Mouse (Mus musculus) neural tube, embryonic 12.5 days (tissue): ENCODE measurements at regions not wholly inside any gene's neighbourhood (a gene's known extent, or its start where the extent isn't known, plus 50 kb on each side); places are given as distances from the start of the nearest gene placed in this dataset.

Experiments used
- ATAC-seq: fragments of 200-750 bp; cut with Nextera tagmentation; 2 replicates; pipeline ENCODE4 v1.8.0; 2017; ENCODE audit warnings: low read depth, mild to moderate bottlenecking, moderate TSS enrichment, moderate library complexity; ENCODE audit not compliant: low FRiP score
- H3K27ac ChIP-seq: fragments of 300-500 bp; sonication (generic); 2 replicates; pipeline ENCODE4 v1.5.1; 2016
- H3K27me3 ChIP-seq: fragments of 300-500 bp; sonication (generic); replicated peaks from 2 replicates; pipeline ENCODE4 v1.6.1; 2016; ENCODE audit warnings: mild to moderate bottlenecking
- H3K36me3 ChIP-seq: fragments of 300-500 bp; sonication (generic); 2 replicates; pipeline ENCODE4 v1.6.1; 2016; ENCODE audit warnings: mild to moderate bottlenecking
- H3K4me1 ChIP-seq: fragments of 300-500 bp; sonication (generic); 2 replicates; pipeline ENCODE4 v1.6.1; 2016
- H3K4me2 ChIP-seq: fragments of 300-500 bp; sonication (generic); replicated peaks from 2 replicates; pipeline ENCODE4 v1.6.1; 2016; ENCODE audit warnings: mild to moderate bottlenecking
- H3K4me3 ChIP-seq: fragments of 300-500 bp; sonication (generic); 2 replicates; pipeline ENCODE4 v1.5.1; 2016
- H3K9ac ChIP-seq: fragments of 300-500 bp; sonication (generic); 2 replicates; pipeline ENCODE4 v1.6.1; 2016; ENCODE audit warnings: mild to moderate bottlenecking
- H3K9me3 ChIP-seq: fragments of 300-500 bp; sonication (generic); 2 replicates; pipeline ENCODE4 v1.6.1; 2016; ENCODE audit warnings: mild to moderate bottlenecking
- WGBS: fragments of 180-500 bp; shearing (Covaris S2); methylation state at CpG from one replicate; pipeline ENCODE4 v1.1.7; 2016; 5-methylcytosine and 5-hydroxymethylcytosine counted together

DNA sequence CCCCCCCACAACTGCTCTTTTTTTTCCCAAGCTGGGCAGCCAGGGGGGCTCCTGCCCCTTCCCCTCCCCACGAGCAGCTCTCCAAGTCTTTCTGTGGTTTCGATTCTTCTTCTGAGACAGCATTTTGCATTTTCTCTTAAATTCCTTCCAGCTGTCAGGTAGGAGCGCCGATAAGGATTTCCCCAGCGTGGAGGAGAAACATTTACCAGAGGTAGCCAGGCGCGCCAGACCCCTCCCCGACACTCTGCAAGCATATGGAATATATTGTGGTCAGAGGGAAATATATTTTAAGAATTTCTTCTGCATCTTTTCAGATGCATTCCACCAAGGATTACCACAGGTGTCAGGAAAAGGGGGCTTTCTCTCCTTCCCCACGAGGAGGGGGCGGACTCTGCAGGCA, 111.9 kb downstream of the Tbx5 start:
- Histone ChIP-seq H3K4me3 (no peak overlapping the region), H3K4me2 (no peak overlapping the region), H3K9ac (no peak overlapping the region), H3K9me3 (no peaks in the 10 kb centered on the region), H3K27me3 (no peaks in the 10 kb centered on the region), H3K36me3 (no peaks in the 10 kb centered on the region), H3K4me1 (no peaks in the 10 kb centered on the region), H3K27ac (no peak overlapping the region)
- no peak for ATAC-seq
- 79% methylated on average over 10 of the region's 10 CpGs for WGBS

DNA sequence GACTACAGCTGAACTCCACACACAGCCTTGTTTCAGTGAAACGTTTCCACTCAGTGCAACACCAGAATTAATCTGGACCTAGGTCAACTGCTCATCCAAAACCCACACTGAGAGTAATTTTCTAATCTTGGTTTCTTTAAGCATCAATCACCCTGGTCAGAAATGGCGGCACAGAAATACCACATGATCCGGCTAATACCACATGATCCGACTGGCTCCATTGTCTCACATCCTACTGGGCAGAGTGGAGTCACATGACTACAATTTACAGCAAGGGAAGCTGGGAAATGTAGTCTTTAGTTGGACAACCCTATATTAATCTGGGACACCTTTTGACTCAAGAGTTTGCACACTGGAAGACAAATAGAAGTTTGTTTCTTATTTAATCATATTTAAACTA, 115.9 kb downstream of the Tbx5 start:
- ATAC-seq = 0 out of 2 replicates have a peak, but pooled peaks have one; percentile 61
- Histone ChIP-seq H3K9me3 (no peaks in the 10 kb centered on the region), H3K4me2 (no peak overlapping the region), H3K4me3 (no peak overlapping the region), H3K27me3 (no peaks in the 10 kb centered on the region), H3K9ac (no peak overlapping the region), H3K27ac (no peak overlapping the region), H3K4me1 (no peaks in the 10 kb centered on the region), H3K36me3 (no peaks in the 10 kb centered on the region)
- WGBS = 79% methylated on average over 4 of the region's 4 CpGs

DNA sequence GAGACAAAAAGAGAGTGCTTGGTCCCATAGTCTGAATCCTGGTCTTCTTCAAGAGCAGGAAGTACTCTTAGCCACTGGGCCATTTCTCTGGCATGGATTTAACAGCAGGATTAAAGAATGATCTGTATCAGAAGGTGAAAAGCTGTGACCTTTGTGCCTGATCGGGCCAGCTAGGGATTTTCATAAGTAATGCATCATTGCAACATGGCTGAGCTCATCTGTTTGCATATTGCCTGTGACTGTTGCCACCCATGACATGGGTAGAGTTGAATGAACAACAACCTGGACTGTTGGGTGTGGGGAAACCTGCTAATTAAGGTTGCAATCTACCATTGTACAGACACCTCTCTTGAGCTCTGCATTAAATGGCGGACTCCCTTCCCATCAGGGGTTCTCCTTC, 119.6 kb downstream of the Tbx5 start:
- 0 out of 2 replicates have a peak, but pooled peaks cover 3% of the 10 kb centered on the region for H3K27me3 ChIP-seq
- H3K4me2 ChIP-seq = no peak overlapping the region
- 87% methylated on average over 2 of the region's 2 CpGs for WGBS
- ATAC-seq = no peak
- no peaks in the 10 kb centered on the region for H3K36me3 ChIP-seq
- H3K9me3 ChIP-seq = no peaks in the 10 kb centered on the region
- no peaks in the 10 kb centered on the region for H3K4me1 ChIP-seq
- no peak overlapping the region for H3K4me3 ChIP-seq
- no peak overlapping the region for H3K27ac ChIP-seq
- no peak overlapping the region for H3K9ac ChIP-seq

DNA sequence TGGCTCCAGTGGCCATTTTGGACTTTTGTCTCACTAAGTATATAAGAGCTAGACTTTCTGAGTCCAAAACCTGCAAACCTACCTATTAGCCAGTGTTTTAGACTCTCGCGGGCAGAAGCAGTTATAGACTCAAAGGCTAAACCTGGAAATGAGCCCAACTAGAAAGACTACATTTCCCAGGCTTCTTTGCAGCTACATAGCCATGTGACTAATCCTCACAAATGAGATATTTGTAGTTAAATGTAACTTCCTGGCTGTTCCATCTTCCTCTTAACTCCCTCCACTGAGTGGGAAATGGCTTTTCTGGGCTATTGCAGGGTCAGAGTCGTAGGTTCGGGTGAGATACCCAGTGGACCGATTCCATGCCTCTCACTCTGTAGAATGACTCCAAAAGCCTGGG, 120.7 kb downstream of the Tbx5 start:
- WGBS = 90% methylated on average over 5 of the region's 5 CpGs
- Histone ChIP-seq H3K27me3 (0 out of 2 replicates have a peak, but pooled peaks cover 3% of the 10 kb centered on the region), H3K36me3 (no peaks in the 10 kb centered on the region), H3K4me2 (no peak overlapping the region), H3K4me1 (no peaks in the 10 kb centered on the region), H3K4me3 (no peak overlapping the region), H3K27ac (no peak overlapping the region), H3K9ac (no peak overlapping the region), H3K9me3 (no peaks in the 10 kb centered on the region)
- ATAC-seq = no peak

DNA sequence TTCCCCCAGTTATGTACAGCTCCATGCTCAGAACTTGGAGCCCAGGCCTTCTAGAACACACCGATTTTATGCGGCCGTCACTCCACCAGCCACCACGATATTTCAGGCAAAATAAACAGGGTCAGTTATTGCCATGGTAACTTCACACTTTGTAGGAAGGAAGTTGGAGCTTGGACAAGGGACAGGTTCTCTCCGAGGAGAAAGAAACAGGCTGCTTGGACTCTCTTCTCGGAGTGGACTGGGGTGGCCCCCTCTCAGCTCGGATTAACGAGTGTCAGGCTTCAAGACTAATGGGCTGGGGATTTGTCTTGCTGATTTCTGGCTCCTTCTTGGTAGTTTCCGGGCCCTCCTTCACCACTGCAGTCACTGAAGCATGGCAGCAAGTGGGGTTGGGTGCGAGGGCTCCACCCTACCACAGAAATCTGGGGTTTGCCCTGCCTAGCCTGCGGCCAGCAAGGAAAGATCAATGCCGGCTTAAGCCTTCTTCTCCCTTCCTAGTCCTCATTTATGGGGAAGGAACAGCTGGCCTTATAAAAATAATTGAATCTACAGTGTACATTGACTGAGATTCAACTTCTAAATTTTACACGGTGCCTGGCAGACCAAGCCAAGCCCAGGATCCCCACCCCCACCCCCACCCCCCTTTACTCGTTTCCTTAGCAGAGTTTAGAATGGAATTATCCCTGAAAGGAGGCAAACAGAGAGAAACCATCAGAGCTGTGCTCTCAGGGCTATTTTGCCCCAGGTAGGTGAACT, 121.5 kb downstream of the Tbx5 start:
- ATAC-seq = no peak
- H3K36me3 ChIP-seq = no peaks in the 10 kb centered on the region
- no peak overlapping the region for H3K9ac ChIP-seq
- H3K9me3 ChIP-seq = no peaks in the 10 kb centered on the region
- H3K27me3 ChIP-seq = 0 out of 2 replicates have a peak, but pooled peaks cover 3% of the 10 kb centered on the region
- no peak overlapping the region for H3K4me2 ChIP-seq
- 83% methylated on average over 14 of the region's 14 CpGs for WGBS
- no peak overlapping the region for H3K27ac ChIP-seq
- H3K4me1 ChIP-seq = peaks cover 2% of the 10 kb centered on the region; the same call in 1 of the 2 replicates
- no peak overlapping the region for H3K4me3 ChIP-seq

DNA sequence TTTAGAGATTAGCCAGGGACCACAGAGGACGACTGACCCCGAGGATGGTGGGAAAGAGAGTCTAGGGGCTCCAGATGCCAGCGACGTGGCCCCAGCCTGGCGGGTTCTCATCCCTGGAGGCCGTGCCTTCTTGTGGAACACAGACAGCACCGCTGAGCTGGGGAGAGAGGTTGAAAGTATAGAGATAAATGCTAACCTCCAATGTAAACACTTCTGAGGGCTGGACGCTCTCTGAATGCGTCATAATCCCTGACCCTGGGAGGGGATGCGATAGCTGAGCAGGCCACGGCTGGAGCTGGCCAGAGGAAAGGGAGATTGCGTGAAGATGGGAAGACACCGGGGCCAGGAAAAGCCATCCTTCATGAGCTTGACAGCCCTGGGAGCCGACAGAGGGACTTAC, 126.5 kb downstream of the Tbx5 start:
- H3K4me3 ChIP-seq = no peak overlapping the region
- peaks cover 3% of the 10 kb centered on the region; the same call in 1 of the 2 replicates for H3K4me1 ChIP-seq
- H3K4me2 ChIP-seq = 0 out of 2 replicates have a peak overlapping the region, but pooled peaks have one; percentile 23
- no peaks in the 10 kb centered on the region for H3K9me3 ChIP-seq
- 0 out of 2 replicates have a peak, but pooled peaks cover 3% of the 10 kb centered on the region for H3K27me3 ChIP-seq
- H3K27ac ChIP-seq = no peak overlapping the region
- no peaks in the 10 kb centered on the region for H3K36me3 ChIP-seq
- ATAC-seq = no peak
- 33% methylated on average over 14 of the region's 14 CpGs for WGBS
- no peak overlapping the region for H3K9ac ChIP-seq

DNA sequence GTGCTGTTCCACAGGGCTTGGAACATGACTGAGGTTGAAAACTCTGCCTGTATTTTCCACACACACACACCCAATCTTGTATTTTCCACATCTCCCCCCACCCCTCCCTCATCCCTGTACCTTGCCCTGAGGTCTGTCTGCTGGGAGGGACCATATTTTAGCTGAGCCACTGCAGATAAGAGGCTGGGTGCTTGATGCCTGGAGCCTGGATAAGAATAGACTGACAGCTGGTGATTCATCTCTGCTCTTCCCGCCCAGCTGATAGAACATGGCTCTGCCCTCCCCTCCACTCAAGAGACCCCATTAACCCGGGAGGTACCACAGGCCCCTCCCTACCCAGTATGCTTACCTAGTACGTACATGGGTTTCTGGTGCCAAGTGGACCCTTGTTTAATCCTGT, 132.3 kb downstream of the Tbx5 start:
- no peak overlapping the region for H3K4me2 ChIP-seq
- no peaks in the 10 kb centered on the region for H3K27me3 ChIP-seq
- ATAC-seq = no peak
- no peak overlapping the region for H3K9ac ChIP-seq
- no peak overlapping the region for H3K27ac ChIP-seq
- no peaks in the 10 kb centered on the region for H3K4me1 ChIP-seq
- 63% methylated on average over 3 of the region's 3 CpGs for WGBS
- no peak overlapping the region for H3K4me3 ChIP-seq
- H3K36me3 ChIP-seq = no peaks in the 10 kb centered on the region
- no peaks in the 10 kb centered on the region for H3K9me3 ChIP-seq

DNA sequence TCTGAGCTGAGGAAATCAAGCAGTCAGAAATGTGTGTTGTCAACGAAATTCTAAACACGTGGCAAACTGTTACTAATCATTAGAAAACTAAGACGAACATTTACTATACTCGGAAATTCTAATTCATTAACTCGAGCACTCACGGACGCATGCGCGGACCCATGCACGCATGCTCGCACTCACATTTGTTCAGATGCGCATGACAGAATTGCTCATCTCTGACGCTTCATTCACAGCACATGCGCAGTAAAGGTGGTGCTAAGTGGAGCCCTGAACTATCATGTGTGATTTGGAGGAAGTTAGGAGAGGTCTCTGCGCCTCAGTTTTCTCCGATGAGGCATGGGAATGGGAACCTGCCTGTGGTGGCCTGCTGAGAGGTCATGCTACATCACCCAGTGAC, 138.8 kb downstream of the Tbx5 start:
- no peak overlapping the region for H3K4me3 ChIP-seq
- no peaks in the 10 kb centered on the region for H3K9me3 ChIP-seq
- no peak for ATAC-seq
- no peak overlapping the region for H3K9ac ChIP-seq
- no peaks in the 10 kb centered on the region for H3K36me3 ChIP-seq
- H3K4me1 ChIP-seq = 0 out of 2 replicates have a peak, but pooled peaks cover 7% of the 10 kb centered on the region
- 89% methylated on average over 16 of the region's 16 CpGs for WGBS
- no peak overlapping the region for H3K27ac ChIP-seq
- H3K27me3 ChIP-seq = no peaks in the 10 kb centered on the region
- H3K4me2 ChIP-seq = no peak overlapping the region

DNA sequence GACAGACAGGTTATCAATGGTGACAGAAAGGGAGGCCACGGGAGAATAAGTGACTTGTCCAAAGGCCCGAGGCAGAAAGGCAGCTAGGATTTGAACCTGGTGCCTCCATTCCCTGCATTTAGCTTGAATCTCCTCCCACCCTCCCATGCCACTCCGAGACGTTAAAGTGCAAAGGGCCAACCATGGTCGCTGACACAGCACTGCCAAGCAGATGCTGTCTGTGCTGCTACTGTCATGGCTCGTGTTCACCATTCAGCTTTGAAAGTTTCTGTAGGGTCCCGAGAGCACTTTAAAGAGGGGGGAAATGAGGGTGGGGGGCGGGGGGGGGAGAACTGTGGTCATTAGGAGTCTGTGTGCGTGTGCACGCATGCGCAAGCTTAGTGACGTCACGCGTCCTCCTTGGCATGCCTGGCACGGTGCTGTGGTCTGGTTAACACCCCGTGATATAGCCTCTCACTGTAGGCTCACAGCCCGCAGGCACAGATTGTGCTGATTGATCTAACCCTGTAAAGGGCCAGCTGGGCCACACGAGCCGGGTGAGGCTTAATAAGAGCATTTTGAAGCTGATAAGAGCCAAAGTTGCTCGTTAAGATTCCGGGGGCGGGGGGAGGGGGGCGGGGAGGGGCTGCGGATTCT, 140.5 kb downstream of the Tbx5 start:
- H3K27me3 ChIP-seq = no peaks in the 10 kb centered on the region
- ATAC-seq = peak; percentile 71; the same call in 1 of the 2 replicates
- 0 out of 2 replicates have a peak, but pooled peaks cover 7% of the 10 kb centered on the region for H3K4me1 ChIP-seq
- H3K36me3 ChIP-seq = no peaks in the 10 kb centered on the region
- H3K9ac ChIP-seq = no peak overlapping the region
- H3K4me3 ChIP-seq = no peak overlapping the region
- no peaks in the 10 kb centered on the region for H3K9me3 ChIP-seq
- WGBS = 52% methylated on average over 24 of the region's 24 CpGs
- H3K4me2 ChIP-seq = no peak overlapping the region
- no peak overlapping the region for H3K27ac ChIP-seq

DNA sequence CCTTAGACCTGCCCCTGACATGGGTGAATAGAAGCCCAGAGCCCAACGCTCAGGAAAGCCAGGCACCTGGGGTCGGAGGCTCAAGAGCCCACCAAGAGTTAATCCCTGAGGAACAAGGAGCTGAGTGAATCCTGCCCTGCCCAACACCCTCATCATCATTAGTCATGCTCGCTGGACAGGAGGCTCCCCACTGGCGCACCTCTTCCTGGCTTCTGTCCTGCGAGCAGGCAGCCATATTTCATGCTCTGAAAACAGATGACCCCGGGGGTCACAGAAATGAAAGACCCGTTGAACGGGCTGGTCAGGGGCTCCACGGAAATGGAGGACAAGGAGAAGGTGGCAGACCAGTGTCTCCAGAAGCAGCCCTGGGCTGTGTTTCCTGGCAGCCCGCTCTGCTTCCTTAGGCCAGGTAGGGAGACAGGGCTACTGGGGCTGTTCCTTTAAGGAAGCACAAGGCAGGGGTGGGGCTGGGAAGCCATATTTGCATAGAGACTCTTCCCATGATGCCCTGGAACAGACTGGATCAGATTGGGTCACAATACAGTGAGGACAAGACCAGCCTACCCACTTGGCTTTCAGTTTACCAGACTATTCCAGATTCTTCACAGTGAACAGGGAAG, 138.1 kb upstream of the Rbm19 start:
- ATAC-seq = no peak
- H3K4me2 ChIP-seq = no peak overlapping the region
- no peak overlapping the region for H3K9ac ChIP-seq
- 14% methylated on average over 10 of the region's 10 CpGs for WGBS
- H3K9me3 ChIP-seq = no peaks in the 10 kb centered on the region
- no peaks in the 10 kb centered on the region for H3K27me3 ChIP-seq
- H3K27ac ChIP-seq = no peak overlapping the region
- H3K4me1 ChIP-seq = 0 out of 2 replicates have a peak, but pooled peaks cover 10% of the 10 kb centered on the region
- H3K4me3 ChIP-seq = no peak overlapping the region
- no peaks in the 10 kb centered on the region for H3K36me3 ChIP-seq

DNA sequence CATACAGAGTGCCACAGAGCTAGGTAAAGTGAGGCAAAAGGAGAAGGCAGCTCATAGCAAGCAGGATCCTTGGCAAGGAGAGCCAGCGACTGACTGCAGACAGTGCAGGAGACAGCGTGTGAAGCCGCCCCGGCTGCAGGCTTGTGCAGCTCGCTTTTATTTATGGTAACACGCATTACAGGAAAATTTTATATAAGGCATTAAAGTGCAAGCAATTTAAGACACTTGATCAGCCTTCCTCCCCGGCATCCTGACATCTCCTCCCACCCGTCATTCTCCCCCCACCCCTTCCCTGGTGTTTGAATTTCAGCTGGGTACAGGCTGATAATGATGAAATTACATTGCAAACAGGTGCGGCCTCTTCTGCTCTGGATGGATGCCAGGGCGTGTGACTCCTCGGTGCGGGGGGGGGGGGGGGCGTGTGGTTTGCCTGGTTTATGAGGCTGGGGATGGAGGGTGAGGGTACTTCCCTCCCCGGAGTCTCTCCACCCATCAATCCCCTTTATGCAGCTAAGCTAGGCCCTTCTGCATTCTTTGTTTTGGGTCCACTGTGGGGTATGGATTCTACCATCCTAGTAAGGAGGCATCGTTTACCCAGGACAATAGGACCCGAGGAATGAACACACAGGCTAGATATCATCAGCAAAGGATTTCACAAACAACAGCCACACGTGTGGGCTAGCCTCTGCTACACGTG, 135.0 kb upstream of the Rbm19 start:
- no peak overlapping the region for H3K4me2 ChIP-seq
- no peaks in the 10 kb centered on the region for H3K9me3 ChIP-seq
- no peak for ATAC-seq
- H3K9ac ChIP-seq = no peak overlapping the region
- H3K36me3 ChIP-seq = no peaks in the 10 kb centered on the region
- WGBS = 66% methylated on average over 18 of the region's 18 CpGs
- H3K27me3 ChIP-seq = no peaks in the 10 kb centered on the region
- no peak overlapping the region for H3K4me3 ChIP-seq
- H3K27ac ChIP-seq = no peak overlapping the region
- H3K4me1 ChIP-seq = 0 out of 2 replicates have a peak, but pooled peaks cover 5% of the 10 kb centered on the region

DNA sequence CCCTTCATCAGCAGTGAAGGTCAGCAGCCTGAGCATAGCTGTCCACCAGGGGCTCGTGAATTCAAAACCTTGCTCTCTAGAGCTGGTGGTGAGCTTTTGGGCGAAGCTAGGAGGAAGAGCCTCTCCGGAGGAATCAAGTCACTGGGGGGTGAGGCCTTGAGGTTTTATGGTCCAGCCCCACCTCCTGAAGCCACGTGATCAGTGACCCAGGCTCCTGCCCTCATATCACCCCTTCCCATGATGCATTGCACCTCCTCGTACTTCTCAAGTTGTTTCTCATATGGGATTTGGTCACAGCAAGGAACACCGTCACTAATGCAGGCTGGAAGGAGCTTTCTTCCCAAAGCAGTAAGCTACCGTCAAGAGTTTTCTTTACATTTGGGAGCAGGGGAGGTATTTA, 132.1 kb upstream of the Rbm19 start:
- no peak overlapping the region for H3K4me2 ChIP-seq
- no peak overlapping the region for H3K27ac ChIP-seq
- no peaks in the 10 kb centered on the region for H3K27me3 ChIP-seq
- 70% methylated on average over 7 of the region's 7 CpGs for WGBS
- no peaks in the 10 kb centered on the region for H3K9me3 ChIP-seq
- no peaks in the 10 kb centered on the region for H3K4me1 ChIP-seq
- ATAC-seq = no peak
- H3K36me3 ChIP-seq = no peaks in the 10 kb centered on the region
- no peak overlapping the region for H3K4me3 ChIP-seq
- no peak overlapping the region for H3K9ac ChIP-seq
